Mouse (Mus musculus): Measurements from ENCODE around the gene Gm21776. TPM values are rescaled to one million over a fixed set of nuclear protein-coding genes. Genes with fewer than 3 reads are reported as not detected.
"Not testable (repeated sequence)": the region's sequence is repeated elsewhere in the genome, so short reads cannot be mapped to it uniquely, and the experiment has no call there.

Gm21776 gene
- not detected in 2 replicates for polyA plus RNA-seq (2015; fragmentation: Nextera tagmentation; extraction: Ambion mirVana)

DNA sequence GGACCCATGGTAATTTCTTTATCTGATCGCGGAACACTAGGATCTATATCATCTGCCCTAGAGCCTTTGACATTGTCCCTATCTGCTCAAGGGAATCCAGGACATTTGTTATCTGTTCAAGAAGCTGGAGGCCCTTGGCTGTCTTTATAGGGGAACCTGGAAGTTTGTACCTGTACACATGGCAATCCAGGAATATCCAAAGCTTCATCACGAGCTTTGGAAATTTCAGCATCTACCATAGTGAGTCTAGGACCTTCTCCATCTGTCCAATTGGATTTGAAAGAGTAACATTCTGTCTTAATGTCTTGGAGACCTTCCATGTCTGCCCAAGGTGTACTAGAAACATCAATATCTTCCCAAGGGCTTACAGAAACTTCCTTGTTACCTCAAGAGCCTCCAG is at the start of gene Gm21776:
Gm21776 (plus strand) TSS at position 301 of the 400 bp plus-strand sequence.
- H3K9me3 ChIP-seq (ENCODE audit: control insufficient read depth, low read length); ATAC-seq; H3K27me3 ChIP-seq (replicated peaks; ENCODE audit: control insufficient read depth, insufficient read depth, low read length); H3K9ac ChIP-seq (ENCODE audit: low read depth, low read length); H3K27ac ChIP-seq (ENCODE audit: low read depth, low read length); H3K4me2 ChIP-seq (ENCODE audit: low read length); H3K4me3 ChIP-seq (ENCODE audit: low read length); H3K4me1 ChIP-seq (ENCODE audit: control insufficient read depth, insufficient read depth, low read depth, low read length); H3K36me3 ChIP-seq (ENCODE audit: control insufficient read depth, insufficient read depth, low read length): not testable (repeated sequence)
- no CpG with 5 or more reads among the region's 3 CpGs for WGBS
